Mouse (Mus musculus): ENCODE measurements around the gene Olfr420.

GRCm38 (mm10) chr1:174146696-174147095 lies 8.7 kb upstream of the Olfr420 start:
- no peak for TF ChIP-seq CTCF (IDR thresholded peaks at IDR 0.05; ENCODE audit: low read depth, low read length)
- TF ChIP-seq POLR2A (IDR thresholded peaks at IDR 0.05; ENCODE audit: borderline replicate concordance, low read depth, low read length) = no peak
